Mouse (Mus musculus) layer of hippocampus, postnatal 10 days (tissue): ENCODE results near the gene Chrna3. TPM values are rescaled to one million over a fixed set of nuclear protein-coding genes. Genes with fewer than 3 reads are reported as not detected.

Source experiments
- DNase-seq, 2 experiments: peaks; one replicate each; pipeline ENCODE4 v3.0.0; 2021; ENCODE audit warnings: low spot score in 2 of 2
- total RNA-seq, 2 experiments: library from RNA; stranded (reverse); gene quantifications; 2 replicates each; pipeline ENCODE4 v1.2.3; 2021

The Chrna3 gene
- total RNA-seq, 2 experiments from 2014 or later, result 1.2 to 1.7 TPM

- no peak for DNase-seq
Measured at GRCm38 (mm10) chr9:55003609-55004008, 22.8 kb downstream of the Chrna3 start.

DNA sequence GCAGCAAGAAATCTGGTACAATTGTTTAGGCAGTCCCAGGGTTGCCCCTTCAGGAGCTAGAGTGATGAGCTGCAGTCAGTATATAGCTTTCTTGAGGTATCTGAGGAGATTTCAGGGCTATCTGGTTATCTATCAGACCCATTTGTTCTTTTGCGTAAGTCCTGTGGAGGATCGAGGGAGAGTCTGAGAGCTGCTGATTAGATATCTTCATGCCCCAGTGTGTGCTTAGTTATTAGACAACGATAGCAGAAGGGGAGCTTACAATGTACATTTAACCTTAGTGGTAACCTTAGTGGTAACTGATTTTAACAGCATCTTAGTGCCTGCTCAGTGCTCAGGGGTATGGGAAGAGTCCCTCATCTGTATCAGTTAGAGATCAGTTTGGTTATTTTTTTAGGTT, 30.7 kb downstream of the Chrna3 start:
- no peak for DNase-seq

GRCm38 (mm10) chr9:54994381-54994780, 32.0 kb downstream of the Chrna3 start:
- no peak for DNase-seq

DNA sequence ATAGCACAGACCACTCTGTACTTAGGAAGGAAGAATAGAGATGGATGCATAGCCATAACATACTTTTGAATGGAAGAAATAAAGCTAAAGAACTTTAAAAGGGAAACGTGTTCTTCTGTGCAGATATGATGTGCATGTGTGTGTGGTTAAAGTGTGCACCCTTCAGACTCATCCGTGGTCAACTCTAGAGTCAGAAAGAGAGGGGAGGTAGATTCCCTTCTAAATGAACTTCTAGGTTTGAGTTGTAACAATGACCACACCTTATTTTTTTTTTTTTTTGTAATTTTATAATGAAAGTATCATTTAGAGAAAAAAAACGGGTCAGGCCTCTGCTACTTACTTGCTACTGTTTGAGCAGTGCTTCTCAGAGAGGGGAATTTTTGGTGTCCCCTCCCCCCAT, 36.0 kb downstream of the Chrna3 start:
- DNase-seq, result no peak

DNA sequence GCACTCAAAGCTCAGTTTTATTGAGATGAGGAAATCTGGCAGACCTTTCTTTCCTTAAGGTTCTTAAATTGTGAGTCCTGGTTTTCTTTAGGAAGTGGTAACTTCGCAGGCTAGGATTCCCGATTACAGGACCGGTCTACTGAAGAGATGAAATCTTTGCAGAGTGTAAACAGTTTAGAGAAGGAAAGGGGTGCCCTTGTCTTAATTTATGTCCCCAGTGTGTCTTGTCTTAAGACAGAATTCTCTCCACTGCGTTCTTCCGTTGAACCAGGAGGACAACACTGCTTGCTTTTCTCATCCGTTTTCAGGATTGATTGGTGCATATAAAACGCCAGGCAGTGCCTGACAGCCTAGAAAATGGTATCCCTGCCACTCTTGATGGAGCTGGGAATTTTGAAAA, 44.0 kb downstream of the Chrna3 start:
- DNase-seq, result no peak

- peak; percentile 29 to 50 for DNase-seq
Measured at GRCm38 (mm10) chr9:54981291-54982191, 44.8 kb downstream of the Chrna3 start.

DNA sequence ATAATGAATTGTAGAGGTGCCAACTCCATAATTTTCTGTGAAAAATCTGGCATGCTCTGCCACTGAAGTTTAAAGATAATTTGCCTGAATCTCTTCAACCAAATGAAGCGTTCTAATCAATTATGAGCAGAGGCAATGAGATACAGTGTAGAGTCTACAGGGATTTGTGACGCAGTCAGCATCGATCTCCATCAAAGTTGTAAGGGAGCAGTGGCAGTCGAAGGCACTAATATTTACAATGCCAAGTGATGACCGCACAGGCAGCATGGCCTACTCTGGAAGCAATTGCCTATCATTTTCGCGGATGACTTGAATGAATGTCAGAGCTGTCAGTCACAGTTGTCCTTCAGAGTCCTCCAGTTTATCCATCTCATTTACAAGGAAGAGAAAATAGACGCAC, 45.7 kb downstream of the Chrna3 start, which contains the start of gene Chrna5:
Gene Chrna5, plus strand, starts transcription at position 207 of the 400 bp plus-strand sequence.
- no peak for DNase-seq

DNA sequence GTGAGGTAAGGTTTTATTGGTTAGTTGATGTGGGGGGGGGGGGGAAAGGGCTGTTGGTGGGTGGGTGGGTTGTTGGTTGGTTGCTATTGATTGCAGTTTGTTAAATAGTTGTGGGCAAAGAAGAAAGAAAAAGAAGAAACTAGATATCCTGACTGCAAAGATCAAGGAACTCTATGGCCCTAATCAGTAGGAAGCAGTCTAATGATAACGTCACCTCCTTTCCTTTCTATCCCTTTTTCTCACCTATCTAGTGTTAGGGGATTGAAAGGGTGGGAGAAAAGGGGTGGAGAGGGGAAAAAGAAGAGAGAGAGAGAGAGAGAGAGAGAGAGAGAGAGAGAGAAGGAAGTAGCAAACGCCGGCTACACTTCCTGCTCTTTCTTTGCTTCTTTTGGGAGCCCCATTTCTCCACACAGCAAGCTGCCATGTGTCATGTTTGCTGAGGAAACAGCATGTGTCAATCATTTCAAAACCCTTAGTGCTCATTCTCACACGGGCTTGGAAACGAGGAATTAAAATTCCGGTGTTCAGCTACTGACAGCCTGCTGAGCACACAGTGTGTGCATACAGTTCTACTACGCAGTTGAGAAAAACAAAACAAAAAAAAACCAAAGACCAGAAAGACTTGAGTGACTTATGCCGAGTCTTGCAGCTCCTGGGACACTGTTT, 56.3 kb downstream of the Chrna3 start:
- DNase-seq, result no peak

- no peak for DNase-seq
Measured at GRCm38 (mm10) chr9:54963669-54964068, 62.7 kb downstream of the Chrna3 start.

DNA sequence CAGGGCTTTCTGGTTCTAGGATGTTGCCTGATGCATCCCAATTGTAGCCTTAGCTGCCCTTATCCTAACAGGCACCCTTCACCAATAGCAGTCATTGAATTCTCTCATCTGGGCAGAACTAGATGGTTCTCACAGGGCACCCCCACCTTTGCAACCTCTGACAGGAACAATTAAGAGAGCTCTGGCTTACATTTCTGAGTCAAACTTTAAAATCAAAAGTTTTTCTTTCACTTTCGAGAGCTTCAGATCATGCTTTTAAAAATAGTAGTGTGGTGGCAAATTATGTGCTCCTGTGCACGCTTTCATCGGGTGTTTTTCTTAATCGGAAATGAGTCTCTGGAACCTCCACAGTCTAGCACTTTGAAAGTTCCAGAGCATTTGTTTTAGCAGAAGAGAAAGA, 65.3 kb downstream of the Chrna3 start:
- no peak for DNase-seq

Other genes with a start within 250 kb of the Chrna3 start
- gene Ireb2, start 162.8 kb downstream of the Chrna3 start, total RNA-seq, result 10 to 100 TPM; 74.6 to 78.2 TPM
- 1 to 10 TPM; 1.9 to 2.2 TPM for gene Hykk, start 109.3 kb downstream of the Chrna3 start, total RNA-seq
- gene Psma4, start 75.8 kb downstream of the Chrna3 start, total RNA-seq, result 100 to 1,000 TPM; 159 to 168 TPM
- gene AY074887, start 75.6 kb downstream of the Chrna3 start, total RNA-seq, result under 1 TPM in 1 of 2 experiments, not detected in 1; 0.47 TPM
- 10 to 100 TPM; 16.1 to 18.4 TPM for gene Chrna5, start 45.7 kb downstream of the Chrna3 start, total RNA-seq
- gene Chrnb4, start 22.2 kb upstream of the Chrna3 start, total RNA-seq, result under 1 TPM in 1 of 2 experiments, not detected in 1; 0.11 TPM
- gene Ube2q2, start 122.3 kb upstream of the Chrna3 start, total RNA-seq, result 10 to 100 TPM; 42.1 to 52.3 TPM
- gene Fbxo22, start 182.4 kb upstream of the Chrna3 start, total RNA-seq, result 10 to 100 TPM; 39.9 to 40.7 TPM